29 mouse cellular contexts compared by ENCODE assay signal in the genomic region with DNA sequence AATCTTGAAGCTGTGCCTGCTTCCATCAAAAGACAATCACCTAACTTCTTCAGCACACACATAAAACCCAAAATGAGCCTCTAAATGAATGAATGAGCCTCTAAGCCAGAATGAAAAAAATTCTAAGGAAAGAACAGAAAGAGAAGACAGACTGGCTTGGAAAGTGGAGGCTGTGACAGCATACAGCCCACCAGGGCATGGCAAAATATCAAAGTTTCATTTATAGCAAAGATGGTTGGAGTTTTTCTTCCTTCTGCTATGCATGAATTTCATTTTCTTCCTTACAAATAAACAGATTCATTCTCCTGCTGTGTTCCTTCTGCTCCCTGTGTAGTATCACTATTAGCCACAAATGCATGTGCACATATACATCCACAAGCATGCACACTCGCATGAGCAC.
"Had no signal": no experiment of that assay in that cellular context is flagged by ENCODE, and none has a peak within 500 bp of the region (broad histone marks: within the 10 kb centered on the region; RNA-seq: fewer than 3 reads in every experiment).

No protein-coding gene starts in this region.

- H3K4me2 ChIP-seq: heart, embryonic 11.5 days; heart, embryonic 13.5 days; heart, embryonic 15.5 days; hindbrain, embryonic 12.5 days; hindbrain, embryonic 14.5 days; intestine, embryonic 15.5 days; kidney, embryonic 15.5 days; limb, embryonic 13.5 days; limb, embryonic 15.5 days; liver, embryonic 12.5 days had no signal

- H3K4me1 ChIP-seq: heart, embryonic 13.5 days; heart, embryonic 15.5 days; intestine, embryonic 15.5 days; kidney, embryonic 15.5 days; limb, embryonic 13.5 days; limb, embryonic 15.5 days; liver, embryonic 12.5 days had no signal

- H3K27me3 ChIP-seq: heart, embryonic 13.5 days; heart, embryonic 15.5 days; hindbrain, embryonic 12.5 days; intestine, embryonic 15.5 days; kidney, embryonic 15.5 days; limb, embryonic 13.5 days; limb, embryonic 15.5 days; liver, embryonic 12.5 days had no signal

- H3K27ac ChIP-seq: heart, adult 2 months; heart, embryonic 13.5 days; heart, embryonic 15.5 days; hindbrain, embryonic 10.5 days; hindbrain, embryonic 12.5 days; hindbrain, embryonic 14.5 days; intestine, embryonic 15.5 days; kidney, embryonic 15.5 days; kidney, postnatal 0 days; limb, embryonic 13.5 days; limb, embryonic 15.5 days; liver, embryonic 12.5 days; liver, embryonic 14.5 days had no signal

- DNase-seq: gastrocnemius, postnatal 14 days; gastrocnemius, postnatal 36 days; heart, adult 11 months; heart, adult 2 months; heart, postnatal 4 days; kidney, adult 18-20 months; kidney, adult 9 months; kidney, postnatal 14 days; kidney, postnatal 36 days; layer of hippocampus, adult 9-11 months; layer of hippocampus, postnatal 36 days; left cerebral cortex, postnatal 4 days; lung, adult 18-20 months had no signal

- H3K4me3 ChIP-seq: heart, adult 2 months; heart, embryonic 13.5 days; heart, embryonic 15.5 days; hindbrain, embryonic 10.5 days; hindbrain, embryonic 12.5 days; intestine, embryonic 15.5 days; kidney, embryonic 15.5 days; limb, embryonic 13.5 days; limb, embryonic 15.5 days; liver, embryonic 12.5 days had no signal

- H3K36me3 ChIP-seq: heart, embryonic 13.5 days; heart, embryonic 15.5 days; hindbrain, embryonic 10.5 days; hindbrain, embryonic 12.5 days; intestine, embryonic 15.5 days; kidney, embryonic 15.5 days; limb, embryonic 13.5 days; limb, embryonic 15.5 days; liver, embryonic 12.5 days had no signal

- ATAC-seq: hindbrain, embryonic 16.5 days; inflammation-experienced regulatory T-cells, adult 6 months; intestine, embryonic 15.5 days; intestine, postnatal 0 days; liver, embryonic 12.5 days had no signal

- H3K9ac ChIP-seq: heart, embryonic 13.5 days; heart, embryonic 15.5 days; hindbrain, embryonic 12.5 days; hindbrain, embryonic 14.5 days; intestine, embryonic 15.5 days; kidney, embryonic 15.5 days; limb, embryonic 13.5 days; limb, embryonic 15.5 days; liver, embryonic 12.5 days; liver, embryonic 14.5 days had no signal

- H3K9me3 ChIP-seq: heart, embryonic 13.5 days; heart, embryonic 15.5 days; hindbrain, embryonic 10.5 days; hindbrain, embryonic 12.5 days; intestine, embryonic 15.5 days; kidney, embryonic 15.5 days; limb, embryonic 13.5 days; limb, embryonic 15.5 days; liver, embryonic 12.5 days had no signal
